Mouse (Mus musculus): ENCODE data around the gene Cdkl4. TPM values are rescaled to one million over a fixed set of nuclear protein-coding genes. Genes with fewer than 3 reads are reported as not detected.
A peak's percentile ranks its signal among the peaks of the same experiment; 100 is the strongest.

Gene Cdkl4
- polyA plus RNA-seq, 1 experiment = 18.3 TPM

- H3K36me3 ChIP-seq (ENCODE audit: control insufficient read depth, insufficient read depth, low read length) = no peaks in the 10 kb centered on the region
- H3K27ac ChIP-seq (ENCODE audit: control insufficient read depth, insufficient read depth, low read depth, low read length) = no peak overlapping the region
- no peaks in the 10 kb centered on the region for H3K27me3 ChIP-seq (ENCODE audit: control insufficient read depth, insufficient read depth, low read length)
- no peak overlapping the region for H3K4me3 ChIP-seq (ENCODE audit: control insufficient read depth, low read depth, low read length)
- H3K4me1 ChIP-seq (ENCODE audit: control insufficient read depth, insufficient read depth, low read length) = peaks cover 11% of the 10 kb centered on the region
- TF ChIP-seq POLR2A (IDR thresholded peaks at IDR 0.05; ENCODE audit: control insufficient read depth, low read depth, low read length) = no peak
- no peak for TF ChIP-seq CTCF (IDR thresholded peaks at IDR 0.05; ENCODE audit: control insufficient read depth, insufficient read depth, insufficient replicate concordance, low read depth, low read length)
Observed at GRCm38 (mm10) chr17:80517244-80517643, 60.4 kb downstream of the Cdkl4 start.

- H3K27ac ChIP-seq (ENCODE audit: control insufficient read depth, insufficient read depth, low read depth, low read length) = no peak overlapping the region
- H3K36me3 ChIP-seq (ENCODE audit: control insufficient read depth, insufficient read depth, low read length) = no peaks in the 10 kb centered on the region
- peaks cover 11% of the 10 kb centered on the region for H3K4me1 ChIP-seq (ENCODE audit: control insufficient read depth, insufficient read depth, low read length)
- no peak overlapping the region for H3K4me3 ChIP-seq (ENCODE audit: control insufficient read depth, low read depth, low read length)
- no peaks in the 10 kb centered on the region for H3K27me3 ChIP-seq (ENCODE audit: control insufficient read depth, insufficient read depth, low read length)
- TF ChIP-seq POLR2A (IDR thresholded peaks at IDR 0.05; ENCODE audit: control insufficient read depth, low read depth, low read length) (no peak), CTCF (IDR thresholded peaks at IDR 0.05; ENCODE audit: control insufficient read depth, insufficient read depth, insufficient replicate concordance, low read depth, low read length) (no peak)
Observed at GRCm38 (mm10) chr17:80515956-80516355, 61.7 kb downstream of the Cdkl4 start.

- peak overlapping the region; percentile 23; the same call in 1 of the 2 replicates for H3K4me3 ChIP-seq (ENCODE audit: control insufficient read depth, low read depth, low read length)
- H3K36me3 ChIP-seq (ENCODE audit: control insufficient read depth, insufficient read depth, low read length) = no peaks in the 10 kb centered on the region
- no peaks in the 10 kb centered on the region for H3K27me3 ChIP-seq (ENCODE audit: control insufficient read depth, insufficient read depth, low read length)
- H3K4me1 ChIP-seq (ENCODE audit: control insufficient read depth, insufficient read depth, low read length) = peaks cover 11% of the 10 kb centered on the region
- TF ChIP-seq POLR2A (IDR thresholded peaks at IDR 0.05; ENCODE audit: control insufficient read depth, low read depth, low read length) = no peak
- no peak for TF ChIP-seq CTCF (IDR thresholded peaks at IDR 0.05; ENCODE audit: control insufficient read depth, insufficient read depth, insufficient replicate concordance, low read depth, low read length)
- no peak overlapping the region for H3K27ac ChIP-seq (ENCODE audit: control insufficient read depth, insufficient read depth, low read depth, low read length)
Observed at GRCm38 (mm10) chr17:80515513-80515912, 62.1 kb downstream of the Cdkl4 start.

- Histone ChIP-seq H3K4me3 (ENCODE audit: control insufficient read depth, low read depth, low read length) (peak overlapping the region; percentile 69), H3K36me3 (ENCODE audit: control insufficient read depth, insufficient read depth, low read length) (no peaks in the 10 kb centered on the region), H3K27ac (ENCODE audit: control insufficient read depth, insufficient read depth, low read depth, low read length) (no peak overlapping the region), H3K27me3 (ENCODE audit: control insufficient read depth, insufficient read depth, low read length) (no peaks in the 10 kb centered on the region), H3K4me1 (ENCODE audit: control insufficient read depth, insufficient read depth, low read length) (peaks cover 11% of the 10 kb centered on the region)
- peak; percentile 25; the same call in 1 of the 2 replicates for TF ChIP-seq POLR2A (IDR thresholded peaks at IDR 0.05; ENCODE audit: control insufficient read depth, low read depth, low read length)
- TF ChIP-seq CTCF (IDR thresholded peaks at IDR 0.05; ENCODE audit: control insufficient read depth, insufficient read depth, insufficient replicate concordance, low read depth, low read length) = no peak
Observed at GRCm38 (mm10) chr17:80513766-80514165, 63.8 kb downstream of the Cdkl4 start.

- no peak overlapping the region for H3K27ac ChIP-seq (ENCODE audit: control insufficient read depth, insufficient read depth, low read depth, low read length)
- H3K4me1 ChIP-seq (ENCODE audit: control insufficient read depth, insufficient read depth, low read length) = peaks cover 11% of the 10 kb centered on the region
- no peak for TF ChIP-seq CTCF (IDR thresholded peaks at IDR 0.05; ENCODE audit: control insufficient read depth, insufficient read depth, insufficient replicate concordance, low read depth, low read length)
- TF ChIP-seq POLR2A (IDR thresholded peaks at IDR 0.05; ENCODE audit: control insufficient read depth, low read depth, low read length) = no peak
- no peak overlapping the region for H3K4me3 ChIP-seq (ENCODE audit: control insufficient read depth, low read depth, low read length)
- no peaks in the 10 kb centered on the region for H3K27me3 ChIP-seq (ENCODE audit: control insufficient read depth, insufficient read depth, low read length)
- H3K36me3 ChIP-seq (ENCODE audit: control insufficient read depth, insufficient read depth, low read length) = no peaks in the 10 kb centered on the region
Observed at GRCm38 (mm10) chr17:80510459-80510855, 67.2 kb downstream of the Cdkl4 start.

GRCm38 (mm10) chr17:80509494-80510458 is 67.8 kb downstream of the Cdkl4 start:
- Histone ChIP-seq H3K4me1 (ENCODE audit: control insufficient read depth, insufficient read depth, low read length) (peaks cover 11% of the 10 kb centered on the region), H3K27ac (ENCODE audit: control insufficient read depth, insufficient read depth, low read depth, low read length) (no peak overlapping the region), H3K27me3 (ENCODE audit: control insufficient read depth, insufficient read depth, low read length) (no peaks in the 10 kb centered on the region), H3K4me3 (ENCODE audit: control insufficient read depth, low read depth, low read length) (no peak overlapping the region), H3K36me3 (ENCODE audit: control insufficient read depth, insufficient read depth, low read length) (no peaks in the 10 kb centered on the region)
- TF ChIP-seq CTCF (IDR thresholded peaks at IDR 0.05; ENCODE audit: control insufficient read depth, insufficient read depth, insufficient replicate concordance, low read depth, low read length) (no peak), POLR2A (IDR thresholded peaks at IDR 0.05; ENCODE audit: control insufficient read depth, low read depth, low read length) (no peak)

- H3K4me3 ChIP-seq (ENCODE audit: control insufficient read depth, low read depth, low read length) = no peak overlapping the region
- no peaks in the 10 kb centered on the region; the same call in 1 of the 2 replicates for H3K4me1 ChIP-seq (ENCODE audit: control insufficient read depth, insufficient read depth, low read length)
- no peak overlapping the region for H3K27ac ChIP-seq (ENCODE audit: control insufficient read depth, insufficient read depth, low read depth, low read length)
- H3K36me3 ChIP-seq (ENCODE audit: control insufficient read depth, insufficient read depth, low read length) = no peaks in the 10 kb centered on the region
- TF ChIP-seq POLR2A (IDR thresholded peaks at IDR 0.05; ENCODE audit: control insufficient read depth, low read depth, low read length) (no peak), CTCF (IDR thresholded peaks at IDR 0.05; ENCODE audit: control insufficient read depth, insufficient read depth, insufficient replicate concordance, low read depth, low read length) (no peak)
- H3K27me3 ChIP-seq (ENCODE audit: control insufficient read depth, insufficient read depth, low read length) = no peaks in the 10 kb centered on the region
Observed at GRCm38 (mm10) chr17:80505766-80506165, 71.8 kb downstream of the Cdkl4 start.

Data from testis, adult 2 months (tissue).